Mouse (Mus musculus): ENCODE measurements at regions not wholly inside any gene's neighbourhood (a gene's known extent, or its start where the extent isn't known, plus 50 kb on each side); places are given as distances from the start of the nearest gene placed in this dataset.
A peak's percentile ranks its signal among the peaks of the same experiment; 100 is the strongest.

DNA sequence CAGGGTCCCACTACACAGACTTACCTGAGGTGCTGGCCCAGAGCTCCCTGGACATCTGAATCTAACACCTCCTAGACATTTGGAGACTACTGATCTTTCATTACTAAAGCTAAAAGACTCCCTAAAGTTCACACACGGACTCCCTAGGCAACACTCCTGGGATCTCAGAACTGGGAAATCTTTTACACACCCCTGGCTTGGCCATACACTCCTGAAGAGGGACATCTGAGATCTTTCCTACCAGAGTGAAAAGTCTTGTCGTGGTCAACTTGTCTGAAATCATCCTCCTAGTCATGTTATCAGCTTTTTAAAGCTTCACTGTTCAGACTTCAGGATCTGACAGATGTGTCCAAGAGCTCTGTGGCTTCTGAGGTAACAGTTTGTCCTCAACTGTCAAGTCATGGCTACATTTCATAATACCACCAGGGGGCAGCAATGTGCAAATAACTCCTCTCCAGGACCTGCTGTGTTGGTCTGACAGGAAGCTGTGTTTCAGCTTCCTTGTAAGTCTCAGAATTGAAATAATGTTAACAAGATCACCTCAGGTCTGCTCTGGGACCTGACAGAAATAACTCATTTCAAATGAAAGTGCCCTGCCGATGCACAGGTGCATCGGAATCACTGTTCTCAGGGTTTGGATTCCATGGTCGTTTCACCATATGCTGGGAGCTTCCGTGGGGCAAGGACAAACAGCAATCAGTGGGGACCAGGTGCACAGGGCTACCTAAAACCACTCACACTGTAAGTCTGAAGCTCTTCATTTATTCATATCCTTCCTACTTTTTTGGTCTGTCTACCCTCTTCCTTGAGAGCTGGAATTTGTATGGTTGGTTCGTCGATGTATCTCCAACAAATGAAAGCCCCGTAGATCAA, 92.3 kb upstream of the C1qtnf7 start:
- DNase-seq (ENCODE audit: low spot score in 2 of 2), result peak; percentile 49 to 61

DNA sequence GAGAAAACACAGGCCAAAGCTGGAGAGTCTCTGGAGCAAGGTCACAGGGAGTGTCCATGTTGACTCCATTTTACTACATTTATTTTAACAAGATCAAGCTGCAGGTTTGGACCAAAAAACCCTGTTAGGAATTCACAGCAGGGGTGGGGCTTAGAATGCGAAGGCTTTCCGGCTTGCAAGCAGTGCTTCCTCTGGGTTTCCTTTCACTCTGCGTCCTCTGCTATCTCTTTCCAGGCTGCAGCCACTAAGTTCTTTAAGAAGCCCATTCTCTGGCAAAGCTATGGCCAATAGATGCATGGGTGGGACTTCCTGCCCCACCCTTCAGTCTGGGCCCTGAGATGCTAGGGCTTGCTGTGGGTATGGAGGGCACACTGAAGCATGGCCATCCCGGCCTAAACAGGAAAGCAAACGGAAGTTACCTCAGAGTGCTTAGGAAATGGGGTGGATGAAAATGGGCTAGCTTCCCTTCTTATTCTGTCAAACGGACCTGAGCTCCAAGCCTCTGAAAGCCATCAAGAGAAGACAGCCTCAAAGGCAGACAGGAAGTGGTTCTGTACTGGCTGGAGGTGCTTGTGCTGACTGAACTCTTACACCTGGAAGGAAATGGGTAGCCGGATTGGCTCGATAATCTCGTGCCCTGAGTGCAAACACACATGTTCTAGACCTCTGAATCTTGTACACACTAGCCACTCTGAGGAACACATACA, 90.6 kb upstream of the C1qtnf7 start:
- no peak for DNase-seq (ENCODE audit: low spot score in 2 of 2)

DNA sequence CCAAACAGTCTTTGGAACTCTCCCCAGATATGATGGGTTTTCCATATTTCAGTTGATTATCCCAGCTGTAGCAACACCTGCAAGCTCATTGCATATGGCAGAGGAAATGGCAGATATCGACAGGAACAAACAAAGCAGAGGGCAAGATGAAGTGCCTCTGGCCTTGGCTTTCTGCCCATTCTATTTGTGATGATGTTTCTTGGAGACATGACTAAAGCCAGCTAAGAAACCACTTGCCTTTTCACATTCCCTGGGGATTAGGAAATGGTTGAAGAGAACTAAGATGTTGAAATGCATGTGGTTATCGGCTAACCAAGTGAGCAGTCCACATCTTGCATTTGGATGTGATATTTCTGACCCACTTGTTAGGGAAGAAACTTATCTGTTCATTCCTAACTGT, 82.0 kb upstream of the C1qtnf7 start:
- DNase-seq (ENCODE audit: low spot score in 2 of 2), result no peak

DNA sequence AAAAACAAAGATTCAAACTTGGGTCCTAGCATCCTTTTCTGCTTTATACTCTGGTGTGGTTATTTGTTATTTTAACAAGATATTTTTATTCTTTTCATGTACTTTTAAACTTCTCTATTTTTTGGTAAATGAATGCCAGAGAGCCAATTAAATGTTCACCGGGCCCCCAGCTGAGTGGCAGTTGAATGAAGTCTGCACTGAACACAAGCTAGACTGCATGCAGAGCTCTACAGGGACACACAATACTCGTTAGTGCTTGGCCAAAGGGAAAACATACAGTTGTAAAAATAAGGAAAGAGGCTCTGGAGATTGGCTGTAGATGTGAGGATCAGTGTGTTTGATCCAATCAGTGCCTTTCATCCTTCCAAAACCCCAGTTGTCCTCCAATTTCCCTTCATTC, 76.1 kb upstream of the C1qtnf7 start:
- no peak for DNase-seq (ENCODE audit: low spot score in 2 of 2)

DNA sequence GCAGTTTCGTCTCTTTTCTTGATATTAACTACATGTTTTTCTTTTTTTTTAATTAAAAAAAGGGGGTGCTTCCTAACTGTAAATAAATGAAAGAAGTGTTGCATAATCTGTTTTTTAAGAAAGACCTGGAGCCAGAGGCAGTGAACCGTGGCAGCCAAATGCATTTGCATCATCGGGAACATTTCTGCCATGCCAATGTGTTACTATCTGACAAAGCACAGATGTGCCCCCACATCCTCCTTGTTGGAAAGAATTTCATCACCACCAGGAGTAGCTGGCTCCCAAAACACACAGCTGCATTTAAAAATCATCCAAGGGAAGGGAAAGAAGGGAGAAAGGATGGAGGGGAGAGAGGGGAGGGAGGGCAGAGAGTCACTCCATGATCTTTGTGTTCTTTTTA, 74.0 kb upstream of the C1qtnf7 start:
- DNase-seq (ENCODE audit: low spot score in 2 of 2), result no peak

DNA sequence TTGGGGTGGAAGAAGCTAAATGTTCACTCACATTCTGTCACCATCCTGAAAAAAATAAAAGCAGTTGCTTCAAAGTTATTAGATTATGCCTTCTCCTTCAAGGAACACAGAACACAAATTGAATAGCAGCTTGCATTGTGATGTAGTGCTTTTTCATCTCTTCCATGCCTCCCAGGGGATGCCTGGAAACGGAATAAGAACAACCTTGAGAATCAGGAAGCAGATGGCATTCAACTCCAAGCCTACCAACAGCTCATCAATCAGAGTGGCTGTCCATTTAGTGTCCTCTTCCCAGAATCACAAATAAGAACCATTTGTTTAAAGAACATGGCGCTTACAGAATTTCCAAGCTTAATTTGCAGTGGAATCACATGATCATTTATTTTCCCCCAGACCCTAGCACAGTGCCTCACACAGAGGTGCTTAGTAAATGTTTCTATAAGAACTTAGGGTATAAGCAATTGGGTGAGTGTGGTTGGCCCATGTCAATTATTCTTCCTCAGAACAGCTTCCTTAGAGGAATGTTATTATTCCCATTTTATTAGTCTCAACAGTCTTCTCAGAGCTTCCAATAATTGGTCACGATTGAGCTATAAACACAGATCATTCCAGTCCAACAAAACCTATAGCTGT, 70.6 kb upstream of the C1qtnf7 start:
- no peak for DNase-seq (ENCODE audit: low spot score in 2 of 2)

DNA sequence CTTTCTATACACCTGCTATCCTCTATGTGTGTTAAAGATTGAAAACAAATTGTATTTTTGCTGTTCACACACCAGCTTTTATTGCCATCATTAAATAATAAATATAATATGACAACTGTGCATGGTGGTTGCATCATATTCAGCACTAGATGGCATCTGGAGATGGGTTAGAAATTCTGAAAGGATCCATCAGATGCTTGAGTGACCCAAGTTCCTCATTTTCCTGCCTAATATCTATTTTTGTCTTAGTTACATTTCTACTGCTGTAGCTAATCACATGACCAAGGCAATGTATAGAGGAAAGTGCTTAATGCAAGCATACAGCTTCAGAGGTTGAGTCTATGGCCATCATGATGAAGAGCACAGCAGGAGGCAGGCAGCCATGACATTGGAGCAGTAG, 69.7 kb upstream of the C1qtnf7 start:
- DNase-seq (ENCODE audit: low spot score in 2 of 2), result no peak

DNA sequence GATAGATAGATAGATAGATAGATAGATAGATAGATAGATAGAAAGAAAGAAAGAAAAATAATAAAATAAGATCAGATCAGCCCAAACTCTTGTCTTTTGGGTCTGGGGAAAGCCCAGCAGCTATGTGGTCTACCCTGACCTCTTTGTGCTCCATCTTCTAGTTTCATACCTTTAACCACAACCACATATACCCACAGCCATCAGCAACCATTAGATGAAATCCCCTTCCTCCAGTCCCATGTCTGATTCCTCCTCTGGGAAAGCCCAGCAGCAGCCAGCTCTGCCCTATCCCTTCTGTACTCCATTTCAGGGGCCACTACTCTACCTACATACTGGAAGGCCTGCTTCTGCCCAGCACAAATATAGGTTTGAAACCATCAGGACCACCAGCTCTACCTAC, 69.0 kb upstream of the C1qtnf7 start:
- no peak for DNase-seq (ENCODE audit: low spot score in 2 of 2)

DNA sequence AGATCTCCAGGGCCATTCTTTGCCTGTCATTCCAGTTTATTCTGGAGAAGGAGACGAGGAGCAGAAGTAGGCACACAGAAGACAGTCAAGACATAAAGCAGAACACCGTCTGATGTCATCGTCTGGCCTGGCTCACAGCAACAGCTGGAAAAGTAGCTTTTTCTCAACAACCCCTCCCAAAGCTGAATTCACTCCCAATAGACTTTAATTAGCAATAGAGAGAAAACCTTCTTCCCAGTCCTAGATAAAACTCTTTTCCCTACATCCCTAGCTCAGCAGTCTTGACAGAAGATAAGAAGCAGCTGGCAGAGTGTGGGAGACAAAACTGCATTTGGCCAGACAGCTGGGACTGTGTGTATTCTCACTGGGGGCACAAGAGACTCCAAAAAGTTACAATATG, 59.3 kb upstream of the C1qtnf7 start:
- no peak for DNase-seq (ENCODE audit: low spot score in 2 of 2)

DNA sequence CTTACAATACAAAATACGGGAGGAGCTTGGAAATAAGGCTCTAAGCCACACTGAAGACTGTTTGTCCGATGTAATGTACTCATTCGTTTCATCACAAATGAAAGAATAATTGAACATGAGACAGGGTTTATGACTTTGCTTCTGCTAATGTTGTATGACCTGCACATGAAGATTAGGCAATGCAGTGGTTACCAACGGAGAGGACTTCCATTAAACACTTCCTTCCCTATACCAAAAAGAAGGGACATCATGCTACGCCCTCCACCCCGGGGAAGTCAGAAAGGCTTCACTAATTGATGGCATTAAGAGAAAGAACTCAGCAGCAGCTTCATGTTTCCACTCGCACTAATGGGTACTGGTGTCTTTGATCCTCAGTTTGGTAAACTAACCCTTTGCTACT, 57.6 kb upstream of the C1qtnf7 start:
- DNase-seq (ENCODE audit: low spot score in 2 of 2), result no peak

DNA sequence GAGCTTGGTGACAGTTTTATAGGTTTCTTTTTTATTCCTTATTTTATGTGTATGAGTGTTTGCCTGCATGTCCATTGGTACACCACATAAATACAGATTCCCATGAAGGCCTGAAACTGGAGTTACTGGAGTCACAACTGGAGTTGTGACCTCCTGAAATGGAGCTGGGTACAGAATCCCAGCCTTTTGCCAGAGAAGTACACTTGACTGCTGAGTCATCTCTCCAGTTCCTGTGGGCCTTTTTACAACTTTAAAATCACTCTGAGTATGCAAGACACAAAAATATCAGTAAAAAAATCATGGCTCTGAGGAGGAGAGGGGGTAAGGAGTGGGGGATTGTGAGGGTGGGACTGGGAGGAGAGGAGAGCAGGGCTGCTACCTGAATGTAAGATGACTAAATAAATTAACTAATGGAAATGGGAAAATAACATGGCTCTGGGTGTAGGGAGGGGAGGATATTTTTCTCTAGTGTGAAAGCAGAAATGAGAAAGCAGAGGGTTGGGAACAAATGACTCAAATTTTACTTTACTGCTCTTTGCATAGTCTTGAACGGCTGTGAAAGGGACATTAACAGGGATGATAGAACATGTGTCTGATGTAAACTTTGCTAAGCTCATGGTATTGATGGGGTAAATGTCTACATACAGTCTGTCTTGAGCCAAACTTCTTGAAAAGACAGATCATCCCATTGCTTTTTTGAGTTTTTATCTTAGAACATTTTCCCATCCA, 53.2 kb upstream of the C1qtnf7 start:
- DNase-seq (ENCODE audit: low spot score in 2 of 2), result no peak

All from frontal cortex, postnatal 14 days (tissue).